Mouse (Mus musculus) testis, adult 2 months (tissue): ENCODE measurements around the gene Sumf2. TPM values are rescaled to one million over a fixed set of nuclear protein-coding genes. Genes with fewer than 3 reads are reported as not detected.

Experiments used
- H3K27ac ChIP-seq: fragments of 200-500 bp; 2 replicates; pipeline ENCODE4 v1.5.1; 2012; ENCODE audit warnings: low read depth, low read length; ENCODE audit not compliant: control insufficient read depth, insufficient read depth
- H3K27me3 ChIP-seq: fragments of 200-500 bp; 2 replicates; pipeline ENCODE4 v1.6.1; 2012; ENCODE audit warnings: mild to moderate bottlenecking, low read length, moderate library complexity; ENCODE audit not compliant: control insufficient read depth, insufficient read depth
- H3K36me3 ChIP-seq: fragments of 200-500 bp; 2 replicates; pipeline ENCODE4 v1.6.1; 2012; ENCODE audit warnings: mild to moderate bottlenecking, low read length; ENCODE audit not compliant: control insufficient read depth, insufficient read depth
- H3K4me1 ChIP-seq: fragments of 200-500 bp; 2 replicates; pipeline ENCODE4 v1.6.1; 2012; ENCODE audit warnings: low read length; ENCODE audit not compliant: control insufficient read depth, insufficient read depth
- H3K4me3 ChIP-seq: fragments of 200-500 bp; 2 replicates; pipeline ENCODE4 v1.5.1; 2012; ENCODE audit warnings: low read depth, mild to moderate bottlenecking, low read length, moderate library complexity, mixed read lengths; ENCODE audit not compliant: control insufficient read depth
- CTCF ChIP-seq: fragments of 200-500 bp; IDR thresholded peaks from 2 replicates; pipeline ENCODE4 v1.5.1; 2012; ENCODE audit warnings: low read depth, mild to moderate bottlenecking, inconsistent platforms, low read length, moderate library complexity; ENCODE audit not compliant: control insufficient read depth, insufficient read depth, insufficient replicate concordance
- POLR2A ChIP-seq: fragments of 200-500 bp; IDR thresholded peaks from 2 replicates; pipeline ENCODE4 v1.6.1; 2012; ENCODE audit warnings: low read depth, mild to moderate bottlenecking, inconsistent platforms, low read length, moderate library complexity; ENCODE audit not compliant: control insufficient read depth
- polyA plus RNA-seq: library from polyadenylated mRNA; depleted of rRNA; stranded (reverse); fragments of >200 nt; gene quantifications from 2 replicates; pipeline ENCODE4 v1.2.3, GENCODE M21; 2012; rRNA removed

Gene Sumf2
- polyA plus RNA-seq, 1 experiment, result 3.9 TPM

GRCm38 (mm10) chr5:129908242-129908965 is 61.6 kb downstream of the Sumf2 start, which contains the start of gene Nupr1l:
Nupr1l (plus strand) TSS chr5:129908540.
- Histone ChIP-seq H3K27me3 (no peaks in the 10 kb centered on the region), H3K4me1 (peaks cover 3% of the 10 kb centered on the region), H3K36me3 (no peaks in the 10 kb centered on the region), H3K27ac (peak within 1 kb of the TSS; percentile 91), H3K4me3 (peak within 1 kb of the TSS; percentile 96)
- TF ChIP-seq POLR2A (peak; percentile 69; the same call in 1 of the 2 replicates), CTCF (no peak)

GRCm38 (mm10) chr5:129909147-129909546 is 62.4 kb downstream of the Sumf2 start:
- Histone ChIP-seq H3K4me1 (peaks cover 3% of the 10 kb centered on the region), H3K27ac (peak overlapping the region; percentile 91), H3K27me3 (no peaks in the 10 kb centered on the region), H3K36me3 (no peaks in the 10 kb centered on the region), H3K4me3 (peak overlapping the region; percentile 96)
- TF ChIP-seq CTCF (no peak), POLR2A (no peak)

GRCm38 (mm10) chr5:129909591-129909990 is 62.8 kb downstream of the Sumf2 start:
- Histone ChIP-seq H3K4me1 (peaks cover 3% of the 10 kb centered on the region), H3K36me3 (no peaks in the 10 kb centered on the region), H3K27me3 (no peaks in the 10 kb centered on the region), H3K4me3 (peak overlapping the region; percentile 96), H3K27ac (peak overlapping the region; percentile 15; the same call in 1 of the 2 replicates)
- no peak for TF ChIP-seq POLR2A
- no peak for TF ChIP-seq CTCF

Other genes with a start within 250 kb of the Sumf2 start
- 0.94 and 1.3 TPM in 2 replicates for gene Zfp11, start 176.9 kb upstream of the Sumf2 start, polyA plus RNA-seq
- 5.7 and 10.6 TPM in 2 replicates for gene Sept14, start 138.5 kb upstream of the Sumf2 start, polyA plus RNA-seq
- 44.4 and 62.7 TPM in 2 replicates for gene Mrps17, start 131.5 kb upstream of the Sumf2 start, polyA plus RNA-seq
- gene Nipsnap2, start 121.9 kb upstream of the Sumf2 start, polyA plus RNA-seq, result 14.8 and 15.6 TPM in 2 replicates
- 14.3 and 20.9 TPM in 2 replicates for gene Psph, start 59.5 kb upstream of the Sumf2 start, polyA plus RNA-seq
- gene Chchd2, start 40.5 kb downstream of the Sumf2 start, polyA plus RNA-seq, result 239 and 241 TPM in 2 replicates
- gene Zbed5, start 48.7 kb downstream of the Sumf2 start, polyA plus RNA-seq, result 4.6 and 5.4 TPM in 2 replicates
- gene Phkg1, start 51.6 kb downstream of the Sumf2 start, polyA plus RNA-seq, result 0.20 and 0.35 TPM in 2 replicates
- gene Nupr1l, start 61.6 kb downstream of the Sumf2 start, polyA plus RNA-seq, result 777 and 877 TPM in 2 replicates
- 12.2 and 19.9 TPM in 2 replicates for gene Vkorc1l1, start 95.0 kb downstream of the Sumf2 start, polyA plus RNA-seq
- gene Gusb, start 156.1 kb downstream of the Sumf2 start, polyA plus RNA-seq, result 6.2 and 7.7 TPM in 2 replicates
- gene Asl, start 182.3 kb downstream of the Sumf2 start, polyA plus RNA-seq, result 16.5 and 17.1 TPM in 2 replicates
- gene Crcp, start 182.3 kb downstream of the Sumf2 start, polyA plus RNA-seq, result 56.0 and 56.5 TPM in 2 replicates
- 58.7 and 59.6 TPM in 2 replicates for gene Tpst1, start 226.3 kb downstream of the Sumf2 start, polyA plus RNA-seq